Mouse (Mus musculus) ovary, postnatal 14 days (tissue): ENCODE results near the gene Gm21915.

ENCODE experiments used
- DNase-seq: peaks from one replicate; pipeline ENCODE4 v3.0.0; 2022; ENCODE audit warnings: low spot score

The Gm21915 gene

DNA sequence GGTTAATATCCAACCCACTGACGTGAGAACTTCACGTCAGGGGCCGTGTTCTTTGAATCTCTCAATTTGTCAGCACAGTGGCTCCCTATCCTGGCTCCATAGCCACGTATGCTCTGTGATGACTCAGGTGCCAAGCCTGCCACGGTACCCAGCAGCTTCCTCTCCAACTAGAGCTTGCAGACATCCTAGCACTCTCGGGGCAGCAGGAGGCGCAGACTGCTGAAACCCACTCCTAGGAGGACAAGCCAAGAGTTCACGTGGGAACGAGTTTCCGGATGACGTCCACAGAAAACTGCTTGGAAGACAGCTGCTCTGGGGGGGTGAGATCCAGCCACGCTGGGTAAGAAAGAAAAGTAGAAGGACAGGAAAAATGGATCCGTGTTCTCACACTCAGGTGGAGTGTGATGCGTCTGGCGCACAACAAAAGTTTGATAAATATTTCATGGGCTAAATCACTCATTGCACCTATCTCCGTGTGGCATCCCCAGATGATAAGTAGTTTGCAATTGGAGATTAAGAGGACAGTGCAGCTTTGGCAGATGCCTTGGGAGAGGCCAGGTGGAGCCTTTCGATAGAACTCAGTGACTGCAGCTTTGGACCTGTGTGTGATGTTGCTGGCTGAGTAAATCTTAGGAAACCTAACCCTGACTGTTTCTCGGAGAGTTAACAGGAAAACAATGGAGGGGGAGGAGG is 46.9 kb downstream of the Gm21915 start:
- DNase-seq = no peak

DNA sequence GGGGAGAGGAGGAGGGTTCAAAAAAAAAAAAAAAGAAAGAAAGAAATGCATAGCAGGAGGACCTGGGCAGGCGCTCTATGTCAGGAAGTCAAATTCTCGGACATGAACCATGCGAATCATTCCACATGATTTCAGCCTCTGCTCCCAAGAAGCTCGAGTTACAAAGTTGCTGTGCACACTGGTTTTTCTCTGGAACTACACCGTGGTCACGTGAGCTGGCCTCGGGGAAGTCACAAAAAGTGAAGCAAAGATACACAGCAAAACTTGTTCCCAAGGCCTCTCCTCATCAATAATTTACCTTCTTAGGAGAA is 47.4 kb downstream of the Gm21915 start:
- no peak for DNase-seq
